Mouse (Mus musculus): Measurements from ENCODE around the gene Smim15. TPM values are rescaled to one million over a fixed set of nuclear protein-coding genes. Genes with fewer than 3 reads are reported as not detected.

The Smim15 gene
- polyA plus RNA-seq (2012; rRNA removed): 68.5 and 82.4 TPM in 2 replicates

DNA sequence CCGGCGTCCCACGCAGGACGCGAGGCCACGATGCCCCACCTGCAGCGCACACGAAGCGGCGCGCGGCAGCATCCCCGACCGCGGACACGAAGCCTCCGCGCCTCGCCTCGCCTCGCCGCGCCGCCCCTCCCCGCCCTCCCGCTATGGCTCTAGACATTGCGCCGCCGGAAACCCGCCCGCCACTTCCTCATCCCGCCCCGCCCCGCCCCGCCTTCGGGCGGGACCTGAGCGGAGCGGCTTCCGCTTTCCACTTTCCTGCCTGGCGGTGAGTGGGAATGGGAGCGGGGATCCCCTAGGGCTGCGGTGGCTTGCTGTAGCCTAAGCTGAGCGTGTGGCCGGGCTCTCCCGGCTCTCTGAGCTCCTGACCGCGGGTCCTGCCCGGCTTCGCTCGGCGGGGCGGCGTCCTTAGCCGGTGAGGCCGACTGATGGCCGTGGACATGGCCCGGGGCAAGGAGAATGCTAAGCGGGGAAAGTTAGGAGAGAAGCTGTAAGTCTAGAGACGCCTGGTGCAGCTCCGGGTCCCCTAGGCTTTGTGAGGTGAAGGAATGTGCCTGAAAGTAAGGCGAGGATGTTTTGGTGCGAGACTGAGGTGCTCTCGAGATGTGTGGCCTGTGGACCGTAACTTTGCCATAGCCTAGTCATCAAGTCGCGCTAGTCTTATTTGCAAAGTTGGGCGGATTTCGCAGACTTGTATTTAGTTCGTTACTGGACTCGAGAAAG lies at the start of gene Smim15:
Gene Smim15, plus strand, starts transcription at position 225 of the 720 bp plus-strand sequence.

Other genes with a start within 250 kb of the Smim15 start
- 66.6 and 74.0 TPM in 2 replicates for gene Ndufaf2, start 114.2 kb downstream of the Smim15 start, polyA plus RNA-seq (2012; rRNA removed)
- gene Ercc8, start 114.3 kb downstream of the Smim15 start, polyA plus RNA-seq (2012; rRNA removed): 12.8 and 20.8 TPM in 2 replicates
- gene Elovl7, start 170.0 kb downstream of the Smim15 start, polyA plus RNA-seq (2012; rRNA removed): 0.20 and 0.65 TPM in 2 replicates

Data from central nervous system, embryonic 11.5 days (tissue).